Mouse (Mus musculus) liver, postnatal 0 days (tissue): ENCODE data around the gene Il21r. TPM values are rescaled to one million over a fixed set of nuclear protein-coding genes. Genes with fewer than 3 reads are reported as not detected.

Source experiments
- ATAC-seq: fragments of 200-750 bp; cut with Nextera tagmentation; 2 replicates; pipeline ENCODE4 v1.8.0; 2017; ENCODE audit warnings: mild to moderate bottlenecking, moderate library complexity
- DNase-seq: peaks from one replicate; pipeline ENCODE4 v3.0.0-alpha.2; 2016
- H3K27ac ChIP-seq: fragments of 300-500 bp; sonication (generic); 2 replicates; pipeline ENCODE4 v1.5.1; 2014; ENCODE audit warnings: antibody characterized with exemption, moderate library complexity, mild to moderate bottlenecking, low read depth
- H3K27me3 ChIP-seq: fragments of 300-500 bp; sonication (generic); 2 replicates; pipeline ENCODE4 v1.6.1; 2014; ENCODE audit warnings: low read length, control low read depth, mixed read lengths; ENCODE audit not compliant: insufficient read depth
- H3K36me3 ChIP-seq: fragments of 300-500 bp; sonication (generic); replicated peaks from 2 replicates; pipeline ENCODE4 v1.6.1; 2014; ENCODE audit warnings: mild to moderate bottlenecking, control low read depth, low read length, moderate library complexity, mixed read lengths; ENCODE audit not compliant: insufficient read depth
- H3K4me1 ChIP-seq: fragments of 300-500 bp; sonication (generic); 2 replicates; pipeline ENCODE4 v1.6.1; 2014; ENCODE audit warnings: antibody characterized with exemption, mild to moderate bottlenecking, control low read depth; ENCODE audit not compliant: insufficient read depth
- H3K4me2 ChIP-seq: fragments of 300-500 bp; sonication (generic); 2 replicates; pipeline ENCODE4 v1.6.1; 2014; ENCODE audit warnings: low read depth, mild to moderate bottlenecking, low read length, moderate library complexity, mixed read lengths
- H3K4me3 ChIP-seq: fragments of 300-500 bp; sonication (generic); 2 replicates; pipeline ENCODE4 v1.5.1; 2014; ENCODE audit warnings: low read depth, low read length
- H3K9ac ChIP-seq: fragments of 300-500 bp; sonication (generic); replicated peaks from 2 replicates; pipeline ENCODE4 v1.6.1; 2014; ENCODE audit warnings: mild to moderate bottlenecking, moderate library complexity
- H3K9me3 ChIP-seq: fragments of 300-500 bp; sonication (generic); 2 replicates; pipeline ENCODE4 v1.6.1; 2016; ENCODE audit warnings: mild to moderate bottlenecking, control low read depth, low read length, mixed read lengths
- CTCF ChIP-seq: sonication (generic); IDR thresholded peaks from 2 replicates; pipeline ENCODE4 v1.5.1; 2016; ENCODE audit warnings: antibody characterized with exemption, low read depth
- EP300 ChIP-seq: IDR thresholded peaks from 2 replicates; pipeline ENCODE4 v1.6.1; 2016; ENCODE audit warnings: antibody characterized with exemption, low read depth, mild to moderate bottlenecking
- WGBS: fragments of 180-500 bp; shearing (Covaris S2); extraction: QIAGEN DNeasy Blood & Tissue Kit; methylation state at CpG from one replicate; pipeline ENCODE4 v1.1.7; 2014; ENCODE audit not compliant: insufficient replicate concordance; 5-methylcytosine and 5-hydroxymethylcytosine counted together
- polyA plus RNA-seq: library from polyadenylated mRNA; unstranded; fragments of >200 nt; fragmentation: Nextera tagmentation; extraction: Ambion mirVana; gene quantifications from 2 replicates; pipeline ENCODE4 v1.2.1, GENCODE M21; 2015

Il21r gene
- polyA plus RNA-seq, 1 experiment from 2014 or later, result 0.70 TPM

- Histone ChIP-seq H3K27ac (no peak overlapping the region), H3K36me3 (peaks cover 42% of the 10 kb centered on the region), H3K9me3 (no peaks in the 10 kb centered on the region), H3K4me3 (no peak overlapping the region), H3K4me1 (peaks cover 53% of the 10 kb centered on the region), H3K27me3 (no peaks in the 10 kb centered on the region), H3K4me2 (no peak overlapping the region), H3K9ac (no peak overlapping the region)
- 77% methylated on average over 3 of the region's 3 CpGs for WGBS
- ATAC-seq (no peak), DNase-seq (no peak)
- TF ChIP-seq CTCF, result no peak
- no peak for TF ChIP-seq EP300
Measured at GRCm38 (mm10) chr7:125563093-125563492, 40.1 kb upstream of the Il21r start.

- H3K4me3 ChIP-seq, result no peak overlapping the region
- TF ChIP-seq CTCF (no peak), EP300 (no peak)
- H3K4me1 ChIP-seq, result peaks cover 41% of the 10 kb centered on the region
- 62% methylated on average over 11 of the region's 11 CpGs for WGBS
- peaks cover 52% of the 10 kb centered on the region for H3K36me3 ChIP-seq
- peak overlapping the region; percentile 16; the same call in 1 of the 2 replicates for H3K27ac ChIP-seq
- no peaks in the 10 kb centered on the region for H3K27me3 ChIP-seq
- H3K9me3 ChIP-seq, result no peaks in the 10 kb centered on the region
- no peak for DNase-seq
- no peak overlapping the region for H3K9ac ChIP-seq
- ATAC-seq, result no peak
- H3K4me2 ChIP-seq, result 0 out of 2 replicates have a peak overlapping the region, but pooled peaks have one; percentile 7
Measured at GRCm38 (mm10) chr7:125564316-125565024, 38.8 kb upstream of the Il21r start.

- no peaks in the 10 kb centered on the region for H3K27me3 ChIP-seq
- TF ChIP-seq CTCF, result no peak
- no peak for TF ChIP-seq EP300
- H3K9ac ChIP-seq, result no peak overlapping the region
- peaks cover 59% of the 10 kb centered on the region for H3K36me3 ChIP-seq
- peaks cover 29% of the 10 kb centered on the region for H3K4me1 ChIP-seq
- DNase-seq (no peak), ATAC-seq (no peak)
- no peak overlapping the region for H3K27ac ChIP-seq
- WGBS, result 69% methylated on average over 12 of the region's 12 CpGs
- no peaks in the 10 kb centered on the region for H3K9me3 ChIP-seq
- H3K4me3 ChIP-seq, result no peak overlapping the region
- no peak overlapping the region for H3K4me2 ChIP-seq
Measured at GRCm38 (mm10) chr7:125565516-125566285, 37.5 kb upstream of the Il21r start.

GRCm38 (mm10) chr7:125566420-125566819 is 36.8 kb upstream of the Il21r start:
- Histone ChIP-seq H3K27me3 (no peaks in the 10 kb centered on the region), H3K9me3 (no peaks in the 10 kb centered on the region), H3K36me3 (peaks cover 66% of the 10 kb centered on the region), H3K4me1 (peaks cover 22% of the 10 kb centered on the region), H3K9ac (no peak overlapping the region), H3K4me2 (no peak overlapping the region), H3K27ac (no peak overlapping the region), H3K4me3 (no peak overlapping the region)
- DNase-seq, result no peak
- ATAC-seq, result peak; percentile 14
- WGBS, result 71% methylated on average over 2 of the region's 2 CpGs
- TF ChIP-seq EP300 (no peak), CTCF (no peak)

GRCm38 (mm10) chr7:125568888-125569287 is 34.3 kb upstream of the Il21r start:
- H3K4me2 ChIP-seq, result no peak overlapping the region
- peaks cover 9% of the 10 kb centered on the region for H3K4me1 ChIP-seq
- TF ChIP-seq CTCF (no peak), EP300 (no peak)
- H3K27ac ChIP-seq, result no peak overlapping the region
- no peak for ATAC-seq
- DNase-seq, result no peak
- H3K9ac ChIP-seq, result no peak overlapping the region
- no peaks in the 10 kb centered on the region for H3K9me3 ChIP-seq
- H3K4me3 ChIP-seq, result no peak overlapping the region
- H3K36me3 ChIP-seq, result peaks cover 87% of the 10 kb centered on the region
- WGBS, result 79% methylated on average over 8 of the region's 8 CpGs
- no peaks in the 10 kb centered on the region for H3K27me3 ChIP-seq

- 83% methylated on average over 19 of the region's 19 CpGs for WGBS
- Histone ChIP-seq H3K4me1 (peaks cover 11% of the 10 kb centered on the region), H3K9me3 (no peaks in the 10 kb centered on the region), H3K9ac (no peak overlapping the region), H3K36me3 (peaks cover 96% of the 10 kb centered on the region), H3K4me2 (no peak overlapping the region), H3K4me3 (no peak overlapping the region), H3K27ac (no peak overlapping the region), H3K27me3 (no peaks in the 10 kb centered on the region)
- TF ChIP-seq EP300 (no peak), CTCF (no peak)
- ATAC-seq, result no peak
- no peak for DNase-seq
Measured at GRCm38 (mm10) chr7:125571891-125572290, 31.3 kb upstream of the Il21r start.
